Mouse (Mus musculus) midbrain, postnatal 0 days (tissue): Measurements from ENCODE around the gene Zdhhc14. TPM values are rescaled to one million over a fixed set of nuclear protein-coding genes. Genes with fewer than 3 reads are reported as not detected.

Experiments
- ATAC-seq: fragments of 200-750 bp; cut with Nextera tagmentation; 2 replicates; pipeline ENCODE4 v1.8.0; 2017; ENCODE audit warnings: moderate number of reproducible peaks, mild to moderate bottlenecking, moderate TSS enrichment, moderate library complexity; ENCODE audit not compliant: low FRiP score
- DNase-seq: peaks from one replicate; pipeline ENCODE4 v3.0.0-alpha.2; 2015; ENCODE audit warnings: low spot score
- H3K27ac ChIP-seq: fragments of 300-500 bp; sonication (generic); 2 replicates; pipeline ENCODE4 v1.5.1; 2014; ENCODE audit warnings: low read depth, mild to moderate bottlenecking, low read length, mixed read lengths
- H3K27me3 ChIP-seq: fragments of 300-500 bp; sonication (generic); 2 replicates; pipeline ENCODE4 v1.6.1; 2014; ENCODE audit warnings: low read length, control low read depth, mixed read lengths; ENCODE audit not compliant: insufficient read depth
- H3K36me3 ChIP-seq: fragments of 300-500 bp; sonication (generic); 2 replicates; pipeline ENCODE4 v1.6.1; 2014; ENCODE audit warnings: low read length, control low read depth, mixed read lengths; ENCODE audit not compliant: insufficient read depth
- H3K4me1 ChIP-seq: fragments of 300-500 bp; sonication (generic); 2 replicates; pipeline ENCODE4 v1.6.1; 2014; ENCODE audit warnings: mild to moderate bottlenecking, control low read depth, antibody characterized with exemption, low read length, mixed read lengths; ENCODE audit not compliant: insufficient read depth
- H3K4me2 ChIP-seq: fragments of 300-500 bp; sonication (generic); 2 replicates; pipeline ENCODE4 v1.6.1; 2014; ENCODE audit warnings: low read depth, mild to moderate bottlenecking, low read length, mixed read lengths; ENCODE audit not compliant: poor library complexity, severe bottlenecking
- H3K4me3 ChIP-seq: fragments of 300-500 bp; sonication (generic); 2 replicates; pipeline ENCODE4 v1.5.1; 2014; ENCODE audit warnings: low read depth, mild to moderate bottlenecking, low read length, moderate library complexity
- H3K9ac ChIP-seq: fragments of 300-500 bp; sonication (generic); replicated peaks from 2 replicates; pipeline ENCODE4 v1.6.1; 2014; ENCODE audit warnings: mild to moderate bottlenecking, low read length, moderate library complexity, mixed read lengths; ENCODE audit not compliant: poor library complexity, severe bottlenecking
- H3K9me3 ChIP-seq: fragments of 300-500 bp; sonication (generic); 2 replicates; pipeline ENCODE4 v1.6.1; 2016; ENCODE audit warnings: low read length, control low read depth
- CTCF ChIP-seq: IDR thresholded peaks from 2 replicates; pipeline ENCODE4 v1.5.1; 2016; ENCODE audit warnings: antibody characterized with exemption, mild to moderate bottlenecking
- WGBS: fragments of 180-500 bp; shearing (Covaris S2); extraction: QIAGEN DNeasy Blood & Tissue Kit; methylation state at CpG from one replicate; pipeline ENCODE4 v1.1.7; 2014; 5-methylcytosine and 5-hydroxymethylcytosine counted together
- polyA plus RNA-seq: library from polyadenylated mRNA; unstranded; fragments of >200 nt; fragmentation: Nextera tagmentation; extraction: Ambion mirVana; gene quantifications from 2 replicates; pipeline ENCODE4 v1.2.1, GENCODE M21; 2015
- total RNA-seq: library from RNA; depleted of rRNA; stranded (reverse); fragments of >200 nt; gene quantifications from 2 replicates; pipeline ENCODE4 v1.2.3, GENCODE M21; 2014

Zdhhc14 gene
- total and polyA plus RNA-seq, 2 experiments from 2014 or later, result 9.6 to 18.3 TPM

DNA sequence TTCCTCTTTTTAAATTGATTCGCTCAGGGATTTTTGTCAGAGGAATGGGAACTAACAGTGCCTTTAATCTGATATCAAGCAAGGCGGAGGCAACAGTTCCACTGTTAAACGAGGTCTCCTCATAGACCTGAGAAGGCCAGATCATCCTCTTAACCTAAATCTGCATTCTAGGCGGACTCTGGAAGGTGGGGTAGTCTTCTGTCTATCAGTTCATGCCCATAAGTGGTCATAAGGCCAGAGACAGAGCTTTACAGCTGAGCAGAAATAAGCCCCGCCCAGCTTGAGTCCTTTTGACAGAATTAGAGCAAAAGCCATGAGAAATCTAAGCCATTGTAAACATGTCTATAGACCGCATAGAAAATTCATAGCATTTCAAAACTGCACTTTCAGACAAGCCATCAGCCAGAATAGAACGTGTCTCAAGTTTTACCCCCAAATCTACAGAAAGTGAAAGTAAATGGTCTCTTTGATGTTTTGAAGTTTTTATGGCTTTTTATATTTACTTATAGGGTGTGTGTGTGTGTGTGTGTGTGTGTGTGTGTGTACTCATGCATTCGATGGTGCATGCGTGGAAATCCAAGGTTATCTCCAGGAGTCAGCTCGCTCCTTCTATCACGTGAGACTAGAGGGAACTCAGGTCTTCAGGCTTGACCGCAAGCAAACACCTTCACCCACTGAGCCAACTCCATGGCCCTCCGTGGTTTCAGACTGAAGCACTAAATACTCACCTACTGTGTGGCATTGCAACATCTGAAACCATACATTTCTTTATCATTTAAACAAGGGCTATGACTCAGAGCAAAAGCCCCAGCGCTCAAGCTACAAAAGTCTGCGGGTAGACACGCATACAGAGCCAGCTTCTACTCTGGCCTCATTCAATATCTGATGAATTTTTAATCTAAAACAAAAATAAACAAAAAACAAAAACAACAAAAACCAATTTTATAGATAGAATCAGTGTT lies 255.5 kb downstream of the Zdhhc14 start:
- TF ChIP-seq CTCF, result no peak
- WGBS, result 79% methylated on average over 16 of the region's 16 CpGs
- Histone ChIP-seq H3K4me2 (no peak overlapping the region), H3K4me3 (no peak overlapping the region), H3K4me1 (peaks cover 3% of the 10 kb centered on the region; the same call in 1 of the 2 replicates), H3K27me3 (no peaks in the 10 kb centered on the region), H3K9ac (no peak overlapping the region), H3K36me3 (no peaks in the 10 kb centered on the region), H3K27ac (no peak overlapping the region), H3K9me3 (no peaks in the 10 kb centered on the region)
- ATAC-seq, result no peak
- DNase-seq, result no peak

DNA sequence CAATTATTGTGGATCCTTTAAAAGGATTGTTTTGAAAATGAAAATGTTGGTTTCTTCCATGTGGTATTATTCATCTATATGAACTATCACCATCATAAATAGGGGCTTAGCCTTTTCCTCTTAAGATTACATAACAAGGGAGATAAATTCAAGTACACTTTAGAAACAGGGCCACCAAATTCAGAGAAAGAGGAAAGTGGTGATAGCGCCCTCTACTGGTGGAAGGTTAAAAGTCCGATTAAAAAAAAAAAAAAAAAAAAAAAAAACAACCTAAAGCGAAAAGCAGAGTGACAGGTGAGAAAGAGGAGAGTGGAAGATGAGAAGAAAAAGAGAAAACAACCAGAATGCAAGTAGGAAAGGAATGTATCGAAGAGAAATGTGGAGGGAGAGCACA lies 256.1 kb downstream of the Zdhhc14 start:
- H3K27me3 ChIP-seq, result no peaks in the 10 kb centered on the region
- ATAC-seq (no peak), DNase-seq (peak; percentile 62)
- peak; percentile 81 for TF ChIP-seq CTCF
- WGBS, result 3% methylated on average over 4 of the region's 4 CpGs
- H3K4me2 ChIP-seq, result no peak overlapping the region
- H3K27ac ChIP-seq, result no peak overlapping the region
- no peak overlapping the region for H3K9ac ChIP-seq
- H3K4me3 ChIP-seq, result no peak overlapping the region
- H3K4me1 ChIP-seq, result peaks cover 3% of the 10 kb centered on the region; the same call in 1 of the 2 replicates
- H3K9me3 ChIP-seq, result no peaks in the 10 kb centered on the region
- no peaks in the 10 kb centered on the region for H3K36me3 ChIP-seq

DNA sequence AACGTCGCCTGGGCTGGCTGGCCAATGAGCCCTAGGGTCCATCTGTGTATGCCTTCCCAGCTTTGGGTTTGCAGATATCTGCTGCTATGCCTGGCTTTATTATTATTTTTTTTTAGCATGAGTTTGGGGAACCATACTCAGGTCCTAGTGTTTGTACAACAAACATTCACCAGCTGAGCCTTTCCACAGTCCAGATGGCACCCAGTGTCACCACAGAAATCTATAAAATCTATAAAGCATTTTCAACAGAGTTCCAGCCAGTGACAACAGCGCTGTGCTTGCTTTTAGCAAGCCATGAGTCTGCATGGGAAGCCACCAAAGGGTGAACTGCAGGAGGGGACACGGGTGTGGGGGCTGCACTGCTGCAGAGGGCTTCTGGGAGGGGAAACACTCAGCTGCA lies 257.9 kb downstream of the Zdhhc14 start:
- ATAC-seq (no peak), DNase-seq (no peak)
- H3K36me3 ChIP-seq, result no peaks in the 10 kb centered on the region
- H3K27ac ChIP-seq, result no peak overlapping the region
- H3K9me3 ChIP-seq, result no peaks in the 10 kb centered on the region
- no peak overlapping the region for H3K4me2 ChIP-seq
- H3K4me1 ChIP-seq, result peaks cover 3% of the 10 kb centered on the region; the same call in 1 of the 2 replicates
- 76% methylated on average over 4 of the region's 4 CpGs for WGBS
- H3K27me3 ChIP-seq, result no peaks in the 10 kb centered on the region
- TF ChIP-seq CTCF, result no peak
- H3K4me3 ChIP-seq, result no peak overlapping the region
- no peak overlapping the region for H3K9ac ChIP-seq

DNA sequence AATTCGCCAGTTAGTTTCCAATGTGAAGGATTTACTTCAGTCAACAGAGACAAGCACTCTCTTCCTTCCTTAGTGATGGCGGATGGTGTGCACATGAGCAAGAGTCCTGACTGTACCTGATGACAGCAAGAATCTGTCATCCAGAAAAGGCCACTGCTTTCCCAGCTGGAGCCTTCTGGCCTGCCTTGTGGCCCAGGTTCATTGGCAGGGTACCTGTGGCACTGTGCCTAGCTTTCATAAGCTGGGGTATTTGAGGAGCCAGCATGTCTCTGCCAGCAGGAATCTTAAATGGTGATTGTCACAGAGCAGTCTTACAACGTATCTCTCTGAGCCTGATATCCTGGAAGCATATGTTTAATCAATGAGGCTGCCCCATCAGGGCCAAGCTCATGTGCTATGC lies 258.7 kb downstream of the Zdhhc14 start:
- H3K36me3 ChIP-seq, result no peaks in the 10 kb centered on the region
- no peak overlapping the region for H3K4me3 ChIP-seq
- DNase-seq, result no peak
- WGBS, result 79% methylated on average over 3 of the region's 3 CpGs
- peaks cover 3% of the 10 kb centered on the region; the same call in 1 of the 2 replicates for H3K4me1 ChIP-seq
- no peak overlapping the region for H3K27ac ChIP-seq
- H3K27me3 ChIP-seq, result no peaks in the 10 kb centered on the region
- H3K4me2 ChIP-seq, result no peak overlapping the region
- TF ChIP-seq CTCF, result no peak
- H3K9ac ChIP-seq, result no peak overlapping the region
- ATAC-seq, result no peak
- H3K9me3 ChIP-seq, result no peaks in the 10 kb centered on the region

DNA sequence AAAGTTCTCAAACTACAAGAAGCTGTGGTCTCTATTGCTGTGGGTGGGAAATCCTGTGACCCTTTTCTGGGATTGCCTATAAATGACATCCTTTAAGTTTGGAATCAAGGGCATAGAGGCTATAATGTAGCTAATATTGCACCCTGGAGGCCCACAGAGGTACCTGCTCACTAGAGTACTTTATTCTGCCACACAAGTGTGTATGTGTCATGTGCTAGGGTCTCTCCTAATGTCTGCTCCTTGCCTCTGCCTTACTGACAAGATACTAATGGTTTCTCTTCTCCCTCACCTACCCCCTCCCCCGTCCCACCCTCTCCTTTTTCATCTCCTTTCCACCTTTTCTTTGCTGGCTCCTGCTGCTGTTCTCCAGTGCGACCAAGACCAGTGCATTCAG lies 260.0 kb downstream of the Zdhhc14 start:
- 19% methylated on average over 2 of the region's 2 CpGs for WGBS
- peak; percentile 51; the same call in 1 of the 2 replicates for ATAC-seq
- no peak overlapping the region for H3K27ac ChIP-seq

More for the DNA sequence above, 260.0 kb downstream of the Zdhhc14 start:
- Histone ChIP-seq H3K27me3 (no peaks in the 10 kb centered on the region), H3K9me3 (no peaks in the 10 kb centered on the region), H3K36me3 (no peaks in the 10 kb centered on the region), H3K4me1 (peaks cover 3% of the 10 kb centered on the region; the same call in 1 of the 2 replicates), H3K4me2 (peak overlapping the region; percentile 59), H3K4me3 (peak overlapping the region; percentile 27; the same call in 1 of the 2 replicates), H3K9ac (no peak overlapping the region)
- TF ChIP-seq CTCF, result peak; percentile 6; the same call in 1 of the 2 replicates
- no peak for DNase-seq
